Mouse (Mus musculus): ENCODE measurements around the gene Cx3cl1. TPM values are rescaled to one million over a fixed set of nuclear protein-coding genes. Genes with fewer than 3 reads are reported as not detected.
A peak's percentile ranks its signal among the peaks of the same experiment; 100 is the strongest.

Gene Cx3cl1
- polyA plus RNA-seq, 1 experiment from 2014 or later = 6.8 TPM

DNA sequence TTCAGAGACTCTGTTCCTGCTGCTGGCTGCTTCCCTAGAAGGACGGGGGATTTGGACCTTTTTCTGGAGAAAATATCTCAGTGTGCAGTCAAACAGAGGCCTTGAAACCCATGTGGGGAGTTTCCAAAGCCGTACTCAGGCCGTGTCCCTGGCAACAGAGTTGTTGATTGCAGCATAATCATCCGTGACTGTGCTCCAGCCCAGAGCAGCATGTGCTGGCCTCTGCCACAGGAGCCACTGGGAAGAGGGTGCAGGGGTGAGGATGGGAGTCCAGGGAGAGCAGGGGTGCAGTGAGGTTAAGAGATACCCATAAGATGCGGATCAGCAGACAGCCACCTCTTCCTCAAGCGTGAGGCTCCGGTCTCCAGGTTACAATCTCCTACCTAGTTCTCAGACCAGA is 35.7 kb downstream of the Cx3cl1 start:
- ATAC-seq (ENCODE audit: low FRiP score, low read depth) = no peak
- H3K4me2 ChIP-seq (replicated peaks) = no peak overlapping the region
- WGBS = 73% methylated on average over 7 of the region's 7 CpGs
- no peak overlapping the region for H3K9ac ChIP-seq
- H3K27me3 ChIP-seq = 0 out of 2 replicates have a peak, but pooled peaks cover 4% of the 10 kb centered on the region
- H3K27ac ChIP-seq = no peak overlapping the region
- H3K36me3 ChIP-seq = no peaks in the 10 kb centered on the region
- no peaks in the 10 kb centered on the region for H3K9me3 ChIP-seq
- no peaks in the 10 kb centered on the region for H3K4me1 ChIP-seq
- no peak overlapping the region for H3K4me3 ChIP-seq

DNA sequence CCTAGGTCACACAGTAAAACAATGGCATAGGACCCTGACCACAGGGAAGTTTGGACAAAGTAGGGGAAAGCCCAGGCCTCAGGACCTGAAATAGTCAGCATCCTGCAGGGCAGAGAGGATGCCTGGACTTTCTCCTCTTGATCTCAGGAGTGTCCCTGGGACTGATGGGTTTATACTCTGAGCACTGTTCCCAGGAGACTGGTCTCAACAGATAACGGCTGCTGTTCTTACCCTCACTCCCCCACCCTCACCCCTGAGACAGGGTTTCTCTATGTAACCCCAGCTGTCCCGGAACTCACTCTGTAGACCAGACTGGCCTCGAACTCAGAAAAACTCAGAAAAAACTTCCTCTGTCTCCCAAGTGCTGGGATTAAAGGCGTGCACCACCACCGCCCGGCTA is 36.6 kb downstream of the Cx3cl1 start:
- WGBS = 78% methylated on average over 6 of the region's 6 CpGs
- 0 out of 2 replicates have a peak, but pooled peaks cover 4% of the 10 kb centered on the region for H3K27me3 ChIP-seq
- no peak overlapping the region for H3K4me2 ChIP-seq (replicated peaks)
- no peaks in the 10 kb centered on the region for H3K36me3 ChIP-seq
- no peak overlapping the region for H3K9ac ChIP-seq
- H3K4me1 ChIP-seq = no peaks in the 10 kb centered on the region
- ATAC-seq (ENCODE audit: low FRiP score, low read depth) = no peak
- no peaks in the 10 kb centered on the region for H3K9me3 ChIP-seq
- no peak overlapping the region for H3K4me3 ChIP-seq
- no peak overlapping the region for H3K27ac ChIP-seq

DNA sequence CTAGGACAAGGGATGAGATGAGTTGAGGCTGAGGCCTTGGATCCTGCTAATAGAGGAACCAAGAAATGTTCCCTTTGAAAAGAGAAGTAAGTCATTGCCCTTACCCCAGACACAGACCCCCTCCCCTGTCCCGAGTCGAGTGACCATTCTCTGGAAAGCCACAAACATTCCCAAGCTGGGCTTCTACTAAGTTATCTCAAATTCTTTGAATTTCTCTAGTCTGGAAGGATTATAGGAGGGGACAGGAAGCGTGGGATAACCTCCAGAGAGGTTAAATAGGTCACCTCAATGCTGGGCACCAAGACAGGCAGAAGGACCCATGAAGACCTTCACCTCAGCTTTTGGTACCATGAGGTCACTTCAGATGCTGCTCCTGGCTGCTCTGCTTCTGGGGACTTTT is 38.3 kb downstream of the Cx3cl1 start, which contains the start of gene Ccl17:
Gene Ccl17, plus strand, starts transcription at position 301 of the 400 bp plus-strand sequence.
- Histone ChIP-seq H3K36me3 (no peaks in the 10 kb centered on the region), H3K27ac (no peak within 1 kb of the TSS), H3K4me1 (no peaks in the 10 kb centered on the region), H3K4me3 (no peak within 1 kb of the TSS), H3K9ac (no peak within 1 kb of the TSS), H3K4me2 (replicated peaks) (no peak within 1 kb of the TSS), H3K9me3 (no peaks in the 10 kb centered on the region), H3K27me3 (no peaks in the 10 kb centered on the region)
- 70% methylated on average over 3 of the region's 3 CpGs for WGBS
- ATAC-seq (ENCODE audit: low FRiP score, low read depth) = no peak

DNA sequence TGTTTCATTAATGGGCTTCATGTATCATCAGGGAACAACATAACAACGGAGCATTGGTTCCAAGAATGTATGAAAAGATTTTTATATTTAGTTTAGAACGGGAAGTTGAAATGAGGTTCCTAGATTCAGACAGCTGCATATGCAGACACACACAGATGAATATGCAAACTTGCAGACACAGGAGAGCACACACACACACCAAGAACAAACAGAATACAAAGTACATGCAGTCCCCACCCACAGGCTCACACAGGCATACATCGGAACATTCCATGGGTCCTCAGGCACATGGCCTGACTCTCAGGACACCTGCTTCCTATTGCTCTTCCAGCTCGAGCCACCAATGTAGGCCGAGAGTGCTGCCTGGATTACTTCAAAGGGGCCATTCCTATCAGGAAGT is 39.0 kb downstream of the Cx3cl1 start:
- Histone ChIP-seq H3K4me2 (replicated peaks) (no peak overlapping the region), H3K36me3 (no peaks in the 10 kb centered on the region), H3K4me3 (no peak overlapping the region), H3K27me3 (no peaks in the 10 kb centered on the region), H3K9ac (no peak overlapping the region), H3K9me3 (no peaks in the 10 kb centered on the region), H3K4me1 (no peaks in the 10 kb centered on the region), H3K27ac (no peak overlapping the region)
- 68% methylated on average over 5 of the region's 5 CpGs for whole genome bisulfite sequencing
- ATAC-seq (ENCODE audit: low FRiP score, low read depth) = no peak

DNA sequence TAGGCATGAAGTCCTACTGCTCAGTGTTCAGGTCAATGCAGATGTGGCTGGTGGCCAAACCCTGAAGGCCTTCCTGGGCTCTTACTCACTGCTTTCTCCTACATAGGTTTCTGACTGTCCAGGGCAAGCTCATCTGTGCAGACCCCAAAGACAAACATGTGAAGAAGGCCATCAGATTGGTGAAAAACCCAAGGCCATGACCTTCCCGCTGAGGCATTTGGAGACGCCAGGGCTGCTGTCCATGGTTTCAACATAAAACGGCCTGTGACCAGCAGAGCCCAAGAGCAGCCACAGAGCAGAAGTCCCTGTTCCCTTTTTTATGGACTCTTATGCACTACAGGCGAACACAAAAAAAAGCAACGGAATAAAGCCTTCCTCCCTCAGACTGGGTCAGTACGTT is 39.8 kb downstream of the Cx3cl1 start:
- H3K4me1 ChIP-seq = no peaks in the 10 kb centered on the region
- H3K27ac ChIP-seq = no peak overlapping the region
- no peaks in the 10 kb centered on the region for H3K36me3 ChIP-seq
- H3K4me2 ChIP-seq (replicated peaks) = no peak overlapping the region
- no peak for ATAC-seq (ENCODE audit: low FRiP score, low read depth)
- WGBS = 68% methylated on average over 6 of the region's 6 CpGs
- H3K9ac ChIP-seq = no peak overlapping the region
- H3K27me3 ChIP-seq = no peaks in the 10 kb centered on the region
- H3K4me3 ChIP-seq = no peak overlapping the region
- no peaks in the 10 kb centered on the region for H3K9me3 ChIP-seq

DNA sequence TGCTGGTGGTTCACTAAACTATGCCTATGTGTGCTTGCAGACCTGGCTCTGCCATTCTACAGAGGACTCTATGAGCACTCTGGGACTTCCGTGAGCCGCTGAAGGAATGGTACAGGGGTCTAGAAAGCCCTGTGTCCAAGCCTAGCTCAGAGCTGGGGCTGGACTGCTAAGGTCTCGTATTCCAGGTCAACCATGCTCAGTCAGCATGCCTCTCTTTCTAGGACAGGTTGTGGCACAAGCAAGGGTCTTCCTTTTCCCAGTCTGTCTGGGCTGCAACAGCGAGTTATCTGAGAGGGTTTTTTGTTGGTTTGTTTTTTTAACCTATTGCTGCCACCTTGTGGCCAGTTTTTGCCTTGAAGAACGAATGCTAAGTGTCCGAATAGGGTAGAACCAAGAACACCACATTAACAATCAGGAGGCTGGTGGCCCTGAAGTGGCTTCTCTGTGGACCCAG is 40.9 kb downstream of the Cx3cl1 start:
- Histone ChIP-seq H3K4me2 (replicated peaks) (peak overlapping the region; percentile 46), H3K36me3 (no peaks in the 10 kb centered on the region), H3K4me3 (peak overlapping the region; percentile 19), H3K27me3 (no peaks in the 10 kb centered on the region), H3K27ac (no peak overlapping the region), H3K9ac (0 out of 2 replicates have a peak overlapping the region, but pooled peaks have one; percentile 50), H3K9me3 (no peaks in the 10 kb centered on the region), H3K4me1 (no peaks in the 10 kb centered on the region)
- ATAC-seq (ENCODE audit: low FRiP score, low read depth) = peak; percentile 70
- WGBS = 30% methylated on average over 6 of the region's 6 CpGs

DNA sequence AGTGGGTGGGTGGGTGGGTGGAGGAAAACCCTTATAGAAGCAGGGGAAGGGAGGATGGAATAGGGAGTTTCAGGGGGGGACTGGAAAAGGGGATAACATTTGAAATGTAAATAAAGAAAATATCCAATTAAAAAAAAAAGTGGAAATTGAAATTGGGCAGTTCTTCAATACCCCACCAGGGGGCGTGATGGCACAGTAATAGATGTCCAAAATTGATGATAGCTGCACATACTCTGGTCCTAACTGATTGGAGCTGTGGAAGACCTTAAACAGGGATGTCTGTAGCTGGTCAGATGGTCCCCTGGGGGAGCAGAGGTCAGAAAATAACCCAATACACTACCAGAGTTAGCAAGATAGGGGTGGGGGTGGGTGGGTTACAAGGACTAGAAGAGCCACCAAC is 42.7 kb downstream of the Cx3cl1 start:
- Histone ChIP-seq H3K27me3 (no peaks in the 10 kb centered on the region), H3K27ac (no peak overlapping the region), H3K9ac (no peak overlapping the region), H3K4me2 (replicated peaks) (no peak overlapping the region), H3K36me3 (no peaks in the 10 kb centered on the region), H3K4me1 (no peaks in the 10 kb centered on the region), H3K9me3 (no peaks in the 10 kb centered on the region), H3K4me3 (no peak overlapping the region)
- 0% methylated on average over 1 of the region's 1 CpGs for WGBS
- ATAC-seq (ENCODE audit: low FRiP score, low read depth) = no peak

DNA sequence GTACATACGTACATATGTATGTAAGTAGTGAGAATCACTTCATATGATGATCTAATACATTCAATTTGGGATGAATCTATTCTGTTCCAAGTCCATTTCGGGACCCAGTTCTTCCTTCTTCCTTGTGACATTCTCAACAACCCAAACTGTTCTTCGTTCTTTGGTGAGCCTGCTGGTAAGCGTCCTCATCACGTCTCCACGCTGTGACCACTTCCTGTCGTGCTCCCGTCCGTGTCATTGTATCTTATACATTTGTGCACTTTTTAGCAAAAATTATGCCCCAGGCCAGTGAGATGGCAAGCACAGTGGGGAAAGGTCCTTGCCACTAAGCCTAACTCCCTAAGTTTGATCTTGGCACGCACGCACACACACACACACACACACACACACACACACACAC is 46.1 kb downstream of the Cx3cl1 start:
- Histone ChIP-seq H3K27ac (no peak overlapping the region), H3K9me3 (no peaks in the 10 kb centered on the region), H3K4me2 (replicated peaks) (no peak overlapping the region), H3K9ac (no peak overlapping the region), H3K36me3 (peaks cover 21% of the 10 kb centered on the region), H3K4me3 (no peak overlapping the region), H3K4me1 (no peaks in the 10 kb centered on the region), H3K27me3 (no peaks in the 10 kb centered on the region)
- no peak for ATAC-seq (ENCODE audit: low FRiP score, low read depth)
- 89% methylated on average over 11 of the region's 11 CpGs for WGBS

DNA sequence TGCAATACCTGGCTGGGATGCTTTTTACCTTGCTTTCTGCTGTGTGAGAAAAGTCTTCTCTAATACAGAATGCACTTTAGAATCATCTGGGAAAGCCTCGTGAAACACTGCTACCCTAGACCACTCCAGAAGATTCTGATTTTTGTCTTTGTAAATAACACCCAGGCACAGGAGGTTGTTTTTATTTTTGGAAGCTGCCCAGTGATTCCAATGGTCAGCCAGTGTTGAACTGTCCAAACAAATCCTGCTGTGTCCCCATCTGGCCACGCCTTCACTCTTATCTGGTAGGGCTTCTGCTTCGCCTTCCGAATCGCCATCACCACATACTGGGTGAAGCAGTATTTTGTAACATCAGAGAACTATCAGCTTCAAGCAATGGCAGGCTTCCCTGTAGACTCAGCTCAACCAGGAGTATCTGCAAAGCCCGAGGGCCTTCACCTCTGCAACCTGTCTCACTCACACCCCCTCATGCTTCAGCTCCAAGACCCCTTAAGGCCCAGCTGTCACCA is 47.9 kb downstream of the Cx3cl1 start:
- 87% methylated on average over 6 of the region's 6 CpGs for WGBS
- no peak overlapping the region for H3K9ac ChIP-seq

DNA sequence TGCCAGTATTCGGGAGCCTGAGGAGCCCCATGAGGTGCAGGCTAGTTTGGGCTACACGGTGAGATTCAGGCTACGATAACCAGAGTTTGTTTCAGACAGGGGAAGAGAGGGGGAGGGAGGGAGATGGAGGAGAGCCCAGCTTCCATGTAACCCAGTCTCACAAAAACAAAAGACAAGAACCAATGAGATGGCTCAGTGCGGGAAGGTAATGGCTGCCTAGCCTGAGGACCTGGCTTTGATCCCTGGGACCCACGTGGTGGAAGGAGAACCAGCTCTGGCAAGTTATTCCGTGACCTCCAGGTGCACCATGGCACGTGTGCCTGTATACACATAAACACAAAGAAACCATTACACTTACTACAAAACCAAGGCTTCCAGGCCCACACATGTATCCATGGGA is 48.7 kb downstream of the Cx3cl1 start:
- Histone ChIP-seq H3K9ac (no peak overlapping the region), H3K9me3 (no peaks in the 10 kb centered on the region), H3K4me3 (no peak overlapping the region), H3K4me1 (no peaks in the 10 kb centered on the region), H3K4me2 (replicated peaks) (no peak overlapping the region), H3K27me3 (no peaks in the 10 kb centered on the region), H3K36me3 (peaks cover 46% of the 10 kb centered on the region), H3K27ac (no peak overlapping the region)
- 71% methylated on average over 7 of the region's 7 CpGs for WGBS
- no peak for ATAC-seq (ENCODE audit: low FRiP score, low read depth)

More for the DNA sequence above, 47.9 kb downstream of the Cx3cl1 start:
- Histone ChIP-seq H3K36me3 (peaks cover 39% of the 10 kb centered on the region), H3K27me3 (no peaks in the 10 kb centered on the region), H3K4me2 (replicated peaks) (no peak overlapping the region), H3K27ac (no peak overlapping the region), H3K9me3 (no peaks in the 10 kb centered on the region), H3K4me3 (no peak overlapping the region), H3K4me1 (no peaks in the 10 kb centered on the region)
- ATAC-seq (ENCODE audit: low FRiP score, low read depth) = no peak

DNA sequence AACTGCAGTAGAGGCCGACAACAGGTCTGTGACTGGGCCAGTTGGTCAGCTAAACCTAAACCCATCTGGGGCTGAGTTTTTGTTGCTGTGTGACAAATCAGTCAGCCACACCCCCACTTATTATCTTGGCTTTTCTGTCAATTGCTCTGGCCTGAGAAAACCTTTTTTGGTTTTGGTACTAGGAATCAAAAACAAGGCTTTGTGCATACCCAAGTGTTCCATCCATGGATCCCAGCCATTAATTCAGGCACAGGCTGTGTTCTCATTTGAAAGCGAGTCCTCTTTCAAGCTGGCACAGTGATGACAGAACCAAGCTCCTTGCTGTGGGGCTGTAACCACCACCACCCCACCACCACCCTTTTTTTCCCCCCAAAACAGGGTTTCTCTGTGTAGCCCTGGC is 49.6 kb downstream of the Cx3cl1 start:
- ATAC-seq (ENCODE audit: low FRiP score, low read depth) = no peak
- Histone ChIP-seq H3K9me3 (no peaks in the 10 kb centered on the region), H3K27me3 (no peaks in the 10 kb centered on the region), H3K4me2 (replicated peaks) (no peak overlapping the region), H3K9ac (no peak overlapping the region), H3K4me3 (no peak overlapping the region), H3K36me3 (peaks cover 52% of the 10 kb centered on the region), H3K4me1 (no peaks in the 10 kb centered on the region), H3K27ac (no peak overlapping the region)
- WGBS = 89% methylated on average over 2 of the region's 2 CpGs

DNA sequence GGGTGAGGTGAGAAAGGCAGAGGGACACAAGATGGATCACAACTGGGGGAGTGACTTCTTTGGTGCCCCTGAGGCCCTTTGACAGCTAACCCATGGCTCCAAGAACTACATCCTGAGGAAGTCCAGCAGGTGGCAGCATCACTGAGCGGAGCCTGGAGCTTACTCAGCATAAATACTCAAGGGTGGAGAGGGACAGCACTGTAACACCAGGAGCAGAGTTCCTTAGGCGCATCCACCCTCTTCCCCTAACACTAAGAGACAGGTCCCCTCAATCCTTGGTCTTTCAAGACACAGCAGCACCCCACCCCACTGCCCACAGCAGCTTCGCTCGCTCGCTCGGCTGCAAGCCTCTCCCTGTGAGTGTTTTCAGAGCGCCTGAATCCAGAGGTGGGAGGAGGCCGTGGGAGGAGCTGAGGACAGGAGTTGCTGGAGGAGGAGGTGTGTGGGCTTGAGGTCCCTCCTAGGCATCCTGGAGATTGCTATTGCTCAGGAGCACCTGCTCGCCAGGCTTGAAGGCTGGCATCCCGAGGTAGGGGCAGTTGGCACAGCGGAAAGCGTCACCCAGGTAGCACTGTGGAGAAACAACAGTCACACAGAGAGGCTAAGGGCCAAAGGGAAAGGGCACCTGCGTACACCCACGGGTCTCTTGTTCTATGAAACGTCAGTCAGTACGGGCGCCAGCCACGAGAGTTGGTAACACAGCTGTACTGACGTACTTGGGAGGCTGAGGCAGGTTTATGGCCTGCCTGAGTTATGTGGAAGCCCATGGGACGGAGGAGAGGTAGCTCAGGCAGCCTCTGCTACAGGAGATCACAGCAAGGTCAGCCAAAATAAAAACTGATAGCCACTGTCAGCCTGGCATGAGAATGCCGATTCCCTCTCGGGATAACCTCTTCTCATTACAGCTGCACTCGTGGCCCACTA is 51.1 kb downstream of the Cx3cl1 start:
- WGBS = 76% methylated on average over 23 of the region's 23 CpGs

More for the DNA sequence above, 51.1 kb downstream of the Cx3cl1 start:
- no peaks in the 10 kb centered on the region for H3K9me3 ChIP-seq
- no peaks in the 10 kb centered on the region for H3K27me3 ChIP-seq
- no peak overlapping the region for H3K4me3 ChIP-seq
- no peak overlapping the region for H3K4me2 ChIP-seq (replicated peaks)
- H3K9ac ChIP-seq = no peak overlapping the region; the same call in 1 of the 2 replicates
- peaks cover 65% of the 10 kb centered on the region for H3K36me3 ChIP-seq
- no peak overlapping the region for H3K27ac ChIP-seq
- ATAC-seq (ENCODE audit: low FRiP score, low read depth) = no peak
- H3K4me1 ChIP-seq = no peaks in the 10 kb centered on the region
